Mouse (Mus musculus) skeletal muscle tissue, adult 2 months (tissue): Measurements from ENCODE around the gene Nmrk1.
A peak's percentile ranks its signal among the peaks of the same experiment; 100 is the strongest.
"Not testable (repeated sequence)": the region's sequence is repeated elsewhere in the genome, so short reads cannot be mapped to it uniquely, and the experiment has no call there.

ENCODE experiments used
- DNase-seq: peaks from one replicate; pipeline ENCODE4 v3.0.0-alpha.2; 2012; ENCODE audit warnings: low read depth, low spot score

Nmrk1 gene

DNA sequence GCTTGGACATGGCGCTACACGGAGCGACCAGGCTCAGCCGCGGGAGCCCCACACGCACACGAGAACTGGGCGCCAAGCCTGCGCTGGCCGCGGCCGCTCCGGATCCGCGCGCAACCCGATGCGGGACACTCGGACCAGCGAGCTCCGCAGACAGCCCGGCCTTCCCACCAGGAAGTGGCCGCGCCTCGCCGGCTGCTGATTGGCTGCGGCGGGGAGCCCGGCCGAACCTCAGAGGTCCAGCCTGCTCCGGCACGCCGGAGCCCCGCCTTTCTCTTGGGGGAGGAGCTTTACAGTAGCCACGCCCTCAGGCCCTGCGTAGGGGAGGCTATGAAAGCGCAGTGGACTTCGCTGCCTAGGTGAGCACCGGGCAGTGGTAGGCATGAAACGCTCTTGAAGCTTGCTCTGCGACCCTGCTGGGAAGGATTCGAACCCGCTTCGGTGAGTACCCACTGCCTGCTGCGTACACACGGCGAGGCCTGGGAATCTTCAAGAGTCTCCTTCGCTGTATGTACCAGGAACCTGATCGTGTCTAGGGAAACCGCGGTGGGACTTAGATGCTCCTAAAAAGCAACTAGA is at the start of gene Nmrk1, which contains the start of gene Ostf1:
Gene Nmrk1, plus strand, starts transcription at position 307 of the 576 bp plus-strand sequence.
Gene Ostf1, minus strand, starts transcription at position 180 of the 576 bp plus-strand sequence.
- DNase-seq = peak; percentile 96

DNA sequence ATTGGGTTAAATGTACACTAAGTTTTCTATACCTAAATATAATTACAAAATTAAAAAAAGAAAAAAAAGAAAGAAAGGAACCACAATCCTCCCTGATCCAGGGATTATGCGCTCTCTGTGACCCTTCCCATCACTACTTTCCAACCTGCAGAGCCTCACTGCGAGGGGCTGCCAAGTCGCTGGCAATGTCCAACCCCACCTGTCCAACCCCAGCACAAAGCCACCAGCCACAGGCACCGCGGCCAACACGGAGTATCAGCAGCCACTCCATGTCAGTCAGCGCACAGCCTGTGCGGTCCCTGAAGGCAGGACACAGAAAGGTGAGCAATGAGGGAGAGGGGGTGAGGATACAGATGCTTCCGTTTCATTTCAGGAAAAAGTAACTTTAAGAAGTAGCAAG is 49.5 kb upstream of the Nmrk1 start:
- DNase-seq = no peak

DNA sequence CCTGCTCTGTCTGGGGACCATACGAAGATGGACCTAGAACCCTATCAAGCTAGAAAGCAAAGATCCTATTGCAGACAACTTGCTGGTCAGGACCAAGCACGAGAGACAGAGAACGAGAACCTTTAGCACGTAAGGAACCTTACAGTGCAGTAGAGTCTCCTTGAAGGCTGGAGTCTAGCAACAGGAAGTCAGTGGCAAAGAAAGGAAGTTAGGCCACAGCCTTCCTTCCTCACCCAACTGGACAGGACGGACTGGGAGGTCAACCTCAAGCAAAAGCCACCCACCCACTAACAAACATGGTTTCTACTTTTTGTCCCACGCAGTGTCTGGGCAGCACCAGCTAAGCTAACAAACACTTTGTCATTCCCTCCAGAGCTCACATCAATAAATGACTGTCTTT is 48.9 kb upstream of the Nmrk1 start:
- no peak for DNase-seq

DNA sequence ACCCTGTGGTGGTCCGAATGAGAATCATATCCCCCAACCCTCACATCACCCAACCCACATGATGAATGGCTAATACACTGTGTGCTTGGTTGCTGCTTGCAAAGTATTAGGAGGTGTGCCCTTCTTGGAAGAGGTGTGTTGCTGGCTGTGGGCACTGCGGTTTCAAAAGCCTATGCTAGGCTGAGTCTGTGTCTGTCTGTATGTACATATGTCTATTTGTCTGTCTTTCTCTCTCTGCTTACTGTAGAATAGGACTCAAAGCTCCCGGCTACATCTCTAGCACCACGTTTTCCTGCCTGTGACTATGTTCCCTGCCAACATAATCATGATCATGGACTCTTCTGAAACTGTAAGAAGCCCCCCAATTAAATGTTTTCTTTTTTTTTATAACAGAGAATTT is 48.0 kb upstream of the Nmrk1 start:
- DNase-seq = no peak

DNA sequence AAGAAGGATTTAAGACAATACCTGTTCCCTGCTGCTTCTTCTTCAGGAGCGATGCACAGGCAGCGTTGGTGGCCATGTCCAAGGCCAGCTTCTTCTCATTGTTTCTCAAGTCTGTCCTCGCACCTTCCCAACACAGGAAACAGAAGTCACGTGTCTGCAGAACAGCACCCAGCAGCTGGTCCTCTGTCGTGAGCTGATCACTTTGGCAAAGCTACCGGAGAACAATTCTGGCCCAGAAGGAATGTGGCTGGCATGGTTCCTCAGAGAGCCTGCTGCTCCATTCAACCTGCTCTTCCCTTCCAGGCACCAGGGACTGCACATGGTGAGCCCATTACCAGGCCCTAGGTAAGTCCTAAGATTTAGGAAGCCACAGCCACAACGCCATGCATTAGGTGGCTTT is 47.1 kb upstream of the Nmrk1 start:
- no peak for DNase-seq

DNA sequence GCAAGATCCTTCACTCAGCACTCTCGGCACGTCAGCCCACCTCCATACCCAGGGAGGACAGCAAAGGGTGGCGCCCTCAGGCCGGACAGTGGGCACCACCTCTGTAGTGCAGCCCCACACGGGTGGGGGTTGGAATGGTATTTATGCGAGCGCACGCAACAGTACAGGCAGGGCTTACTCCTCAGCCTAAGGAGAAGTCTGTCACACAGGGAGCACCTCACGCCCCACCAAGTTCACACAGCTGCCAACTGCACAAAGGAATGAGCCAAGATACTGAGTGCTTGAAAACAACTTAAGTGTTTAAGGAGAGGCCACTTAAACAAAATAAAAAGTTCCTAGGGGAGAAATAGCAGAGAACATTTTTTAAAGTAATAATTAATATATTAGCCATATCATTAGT is 44.6 kb upstream of the Nmrk1 start:
- no peak for DNase-seq

DNA sequence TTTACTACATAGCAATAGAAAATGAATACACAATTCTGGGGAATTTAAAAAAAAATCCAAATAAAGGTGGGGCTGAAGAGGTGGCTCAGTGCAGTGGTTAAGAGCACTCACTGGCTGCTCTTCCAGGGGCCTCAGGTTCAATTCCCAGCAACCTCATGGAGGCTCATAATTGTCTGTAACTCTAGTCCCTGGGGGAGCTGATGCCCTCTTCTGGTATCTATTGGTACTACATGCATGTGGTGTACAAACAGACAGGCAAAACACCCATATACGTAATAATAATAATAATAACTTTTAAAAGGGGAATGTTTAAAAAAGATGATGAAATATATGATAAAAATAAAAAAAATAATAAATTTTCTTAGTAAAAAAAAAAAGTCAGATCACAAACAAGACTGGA is 43.5 kb upstream of the Nmrk1 start:
- DNase-seq = no peak

DNA sequence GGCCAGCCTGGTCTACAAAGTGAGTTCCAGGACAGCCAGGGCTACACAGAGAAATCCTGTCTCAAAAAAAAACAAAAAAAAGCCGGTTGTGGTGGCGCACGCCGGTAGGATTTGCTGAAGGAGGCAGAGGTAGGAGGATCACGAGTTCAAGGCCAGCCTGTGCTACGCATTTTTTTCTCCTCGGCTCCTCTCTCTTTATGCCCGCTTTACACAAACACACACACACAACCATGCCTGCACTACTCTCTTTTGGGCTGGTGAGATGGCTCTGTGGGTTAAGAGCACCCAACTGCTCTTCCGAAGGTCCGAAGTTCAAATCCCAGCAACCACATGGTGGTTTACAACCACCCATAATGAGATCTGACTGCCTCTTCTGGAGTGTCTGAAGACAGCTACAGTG is 42.9 kb upstream of the Nmrk1 start:
- not testable (repeated sequence) for DNase-seq

DNA sequence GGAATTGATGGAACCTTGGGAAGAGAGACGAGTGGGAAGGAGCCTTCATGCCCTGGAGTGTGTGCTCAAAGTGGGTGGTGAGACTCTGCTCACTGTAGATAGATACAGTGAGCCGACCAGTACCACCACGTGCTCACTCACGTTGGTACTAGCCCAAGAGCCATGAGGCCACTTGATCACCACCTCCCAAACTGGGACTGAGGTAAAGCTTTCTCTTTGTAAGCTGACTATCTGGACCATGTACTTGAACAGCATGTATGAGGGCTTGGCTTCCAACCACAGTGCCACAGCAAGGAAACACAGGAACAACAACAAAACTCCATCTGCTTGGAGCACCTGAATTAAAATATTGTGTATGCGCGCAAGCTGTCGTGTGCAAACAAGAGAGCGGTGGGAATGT is 42.5 kb upstream of the Nmrk1 start:
- no peak for DNase-seq

DNA sequence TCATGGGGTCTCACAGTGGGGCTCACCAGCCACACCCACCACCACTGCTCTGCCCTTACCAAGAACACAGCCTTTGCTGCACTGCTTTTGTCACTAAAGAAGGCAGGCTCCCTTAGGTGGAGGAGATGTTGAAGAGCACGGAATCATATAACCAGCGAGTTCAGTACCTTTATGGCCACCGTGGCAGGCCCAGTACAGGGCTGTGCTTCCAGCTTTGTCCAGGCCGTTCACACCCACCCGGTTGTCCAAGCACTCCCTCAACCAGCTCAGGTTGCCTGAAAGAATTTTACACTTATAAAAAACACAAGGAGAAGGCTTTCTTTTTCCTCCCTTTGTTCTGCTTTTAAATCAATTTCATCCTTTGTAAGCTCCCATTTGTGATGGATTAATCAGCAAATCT is 41.5 kb upstream of the Nmrk1 start:
- DNase-seq = no peak

DNA sequence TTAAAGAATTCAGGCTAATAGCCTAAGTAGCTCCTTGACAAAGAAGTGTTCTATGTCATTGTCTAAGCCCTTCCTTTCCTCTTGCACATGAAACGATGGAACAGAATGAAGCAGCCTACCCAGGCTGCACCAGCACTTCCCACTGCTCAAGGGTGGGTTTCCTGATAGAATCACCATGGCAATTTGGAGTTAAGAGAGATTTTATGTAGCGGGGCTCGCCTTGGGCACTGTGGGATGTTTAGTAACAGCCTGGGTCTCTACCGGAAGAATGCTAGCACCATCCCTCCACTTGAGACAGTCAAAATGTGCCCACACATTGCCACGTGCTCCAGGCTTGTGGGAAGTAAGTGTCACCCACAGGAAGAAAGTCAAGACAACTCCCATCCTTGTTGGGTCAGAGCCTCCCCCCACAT is 40.8 kb upstream of the Nmrk1 start:
- no peak for DNase-seq

DNA sequence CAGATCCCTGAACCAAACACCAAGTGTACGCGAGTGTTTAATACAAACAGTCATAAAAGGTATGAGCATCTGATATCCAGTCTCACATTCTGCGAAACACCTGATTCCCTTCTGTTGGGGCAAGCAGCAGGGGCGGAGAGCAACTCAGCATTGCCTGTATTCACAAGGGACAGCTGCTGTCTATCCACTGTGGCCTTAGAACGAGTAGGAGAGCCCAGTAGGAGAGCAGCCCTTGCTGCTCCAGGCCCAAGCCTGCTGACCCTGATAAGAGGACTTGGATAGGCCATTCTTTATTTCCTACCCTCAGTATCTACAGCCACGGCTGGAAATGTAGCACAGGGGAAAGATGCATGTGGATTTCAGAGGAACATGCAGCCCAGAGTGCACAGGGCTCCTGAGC is 38.8 kb upstream of the Nmrk1 start:
- no peak for DNase-seq

DNA sequence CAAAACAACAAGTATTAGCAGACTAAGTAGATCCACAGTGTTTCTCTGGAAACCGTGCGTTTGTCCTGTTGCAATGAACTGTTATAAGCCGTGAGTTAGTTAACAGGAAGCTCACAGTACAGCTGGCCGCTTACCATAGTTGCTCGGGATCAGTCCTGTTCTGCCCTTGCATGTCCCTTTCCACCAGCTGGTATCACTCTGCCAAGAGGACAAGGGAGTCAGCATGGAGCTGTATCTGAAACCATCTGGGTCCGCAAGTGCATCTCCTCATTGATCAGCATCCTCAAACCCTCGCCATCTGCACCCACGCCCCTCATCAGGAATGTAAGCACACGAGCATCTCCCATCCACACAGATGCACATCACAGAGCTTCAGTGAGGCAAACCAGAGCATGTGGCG is 38.0 kb upstream of the Nmrk1 start:
- no peak for DNase-seq

DNA sequence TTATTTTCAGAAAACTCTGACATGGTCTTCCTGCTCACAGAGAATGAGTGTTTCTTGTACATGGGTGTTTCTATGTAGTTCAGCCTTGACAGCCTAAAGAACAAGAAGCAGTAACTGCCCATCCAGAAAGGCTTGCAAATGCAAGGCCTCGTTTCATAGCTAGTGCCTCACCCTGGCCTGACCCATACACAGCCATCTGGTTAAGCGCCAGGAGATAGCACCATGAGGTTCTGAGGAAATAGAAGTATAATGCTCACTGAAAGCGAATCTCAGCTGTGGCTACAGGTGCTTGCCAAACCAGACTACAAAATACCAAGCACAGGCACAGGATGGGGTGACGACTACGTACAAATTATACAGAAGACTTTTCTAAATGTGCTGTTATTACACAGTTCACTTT is 34.9 kb upstream of the Nmrk1 start:
- no peak for DNase-seq

DNA sequence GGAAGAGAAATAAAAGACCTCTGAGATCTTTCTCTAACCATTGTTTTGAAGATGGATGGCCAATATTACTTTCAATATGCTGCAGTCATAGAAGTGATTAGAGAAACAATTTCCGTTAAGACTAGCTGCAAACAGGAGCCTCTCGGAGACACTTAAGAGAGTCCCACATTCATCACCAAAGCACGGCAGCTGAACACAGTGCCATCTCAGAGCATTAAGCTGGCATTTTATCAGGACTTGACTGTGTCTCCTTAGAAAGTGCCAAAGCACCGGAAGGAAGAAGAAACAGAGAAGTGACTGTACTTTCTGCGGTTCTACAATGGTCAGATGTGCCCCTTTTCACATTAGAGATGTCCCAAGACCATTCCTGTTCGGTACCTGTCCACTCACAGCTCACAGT is 34.0 kb upstream of the Nmrk1 start:
- DNase-seq = no peak

DNA sequence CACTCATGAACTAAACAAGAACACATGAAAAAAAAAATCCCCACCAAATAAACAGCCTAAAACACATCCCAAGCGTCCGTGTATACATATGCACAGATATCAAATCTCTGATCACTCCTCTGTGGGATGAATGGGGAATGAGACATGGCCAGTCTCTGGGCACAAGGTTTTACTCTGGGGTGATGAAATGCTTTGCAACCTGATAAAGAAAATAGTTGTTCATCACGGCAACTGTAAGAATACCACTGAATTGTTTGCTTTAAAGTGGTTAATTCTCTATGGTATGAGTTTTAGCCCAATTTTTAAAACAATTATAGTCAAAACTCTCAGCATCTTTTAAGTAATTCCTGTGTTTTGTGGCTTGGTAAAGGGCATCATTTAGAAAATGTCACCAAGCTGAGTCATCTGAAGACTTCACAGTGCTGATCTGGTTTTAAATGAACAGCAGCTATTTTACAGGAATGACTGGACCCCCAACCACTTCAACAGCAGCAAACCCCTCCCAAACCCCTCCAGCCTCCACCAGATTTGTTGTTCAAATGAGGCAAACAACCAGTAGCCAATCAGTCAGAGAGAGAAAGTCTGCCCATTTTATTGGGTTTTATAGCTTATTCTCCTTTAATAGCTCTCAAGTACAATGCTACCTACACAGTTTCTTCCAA is 33.4 kb upstream of the Nmrk1 start:
- no peak for DNase-seq

DNA sequence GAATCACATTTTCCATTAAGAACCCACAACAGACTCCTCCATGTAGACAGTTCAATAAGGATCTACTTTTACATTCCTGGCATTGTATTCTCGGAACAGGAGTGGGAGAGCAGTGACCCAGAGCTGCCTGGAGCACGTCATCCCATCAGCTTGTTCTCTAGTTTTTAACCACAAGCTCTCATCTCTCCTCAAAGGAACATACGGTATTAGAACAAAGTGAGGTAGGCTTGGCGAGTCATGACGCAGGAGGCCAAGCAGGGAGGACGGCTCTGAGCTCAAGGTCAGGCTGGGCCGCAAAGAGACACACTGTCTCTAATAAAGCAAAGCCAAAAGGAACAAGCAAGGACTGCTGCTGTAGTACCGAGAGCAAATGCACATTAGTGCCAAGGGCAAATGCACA is 32.7 kb upstream of the Nmrk1 start:
- no peak for DNase-seq

DNA sequence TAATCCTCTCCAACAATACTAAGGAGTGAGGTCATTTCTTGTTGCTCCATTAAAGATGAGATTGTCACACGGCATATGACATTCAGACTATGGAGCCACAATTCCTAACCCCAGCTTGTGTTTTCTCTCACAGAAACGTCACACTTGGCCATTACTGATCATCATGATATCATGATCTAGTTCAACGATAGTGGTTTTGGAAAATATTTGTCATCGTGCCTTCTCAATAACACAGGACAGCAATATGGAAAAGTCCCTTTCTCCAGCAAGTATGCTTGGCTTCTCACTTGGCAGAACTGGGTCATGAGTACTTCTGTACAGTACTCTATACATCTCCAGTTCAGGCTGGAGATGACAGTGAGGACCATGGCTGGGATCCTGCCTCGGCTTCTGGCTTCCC is 32.1 kb upstream of the Nmrk1 start:
- DNase-seq = no peak

DNA sequence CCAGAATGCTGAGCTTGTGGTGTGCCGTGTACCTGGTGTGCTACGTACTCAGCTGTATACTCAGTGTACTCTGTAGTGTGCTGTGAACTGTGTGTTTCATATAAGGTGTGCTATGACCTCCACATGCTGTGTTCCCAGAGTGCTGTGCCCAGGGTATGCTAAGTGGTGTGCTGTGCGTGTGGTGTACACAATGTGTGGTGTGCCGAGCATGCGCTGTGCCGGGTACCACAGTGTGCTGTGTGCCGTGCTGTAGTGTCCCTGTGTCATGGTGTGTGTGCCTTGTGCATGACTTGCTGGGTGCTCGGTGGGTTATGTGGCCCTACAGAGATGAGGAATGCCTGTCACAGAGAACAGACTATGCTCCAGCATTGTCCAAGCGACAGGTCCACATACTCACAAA is 31.1 kb upstream of the Nmrk1 start:
- no peak for DNase-seq

DNA sequence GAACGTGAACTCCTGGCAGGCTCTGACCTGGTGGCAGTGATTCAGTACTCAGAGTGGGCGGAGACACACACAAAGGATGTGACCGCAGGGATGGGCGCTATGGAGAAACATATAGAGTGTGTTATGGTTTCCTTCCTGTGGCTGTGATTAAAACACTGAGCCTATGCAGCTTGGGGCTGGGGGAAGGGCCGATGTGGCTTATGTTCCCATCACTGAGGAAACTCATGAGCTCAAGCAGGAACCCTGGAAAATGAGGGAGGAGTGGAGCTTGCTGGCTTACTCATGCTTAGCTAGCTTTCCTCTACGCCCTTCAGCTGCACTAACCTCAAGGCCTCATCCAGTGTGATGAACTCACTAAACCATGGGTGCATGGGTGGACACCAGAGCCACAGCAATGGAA is 28.7 kb upstream of the Nmrk1 start:
- no peak for DNase-seq

DNA sequence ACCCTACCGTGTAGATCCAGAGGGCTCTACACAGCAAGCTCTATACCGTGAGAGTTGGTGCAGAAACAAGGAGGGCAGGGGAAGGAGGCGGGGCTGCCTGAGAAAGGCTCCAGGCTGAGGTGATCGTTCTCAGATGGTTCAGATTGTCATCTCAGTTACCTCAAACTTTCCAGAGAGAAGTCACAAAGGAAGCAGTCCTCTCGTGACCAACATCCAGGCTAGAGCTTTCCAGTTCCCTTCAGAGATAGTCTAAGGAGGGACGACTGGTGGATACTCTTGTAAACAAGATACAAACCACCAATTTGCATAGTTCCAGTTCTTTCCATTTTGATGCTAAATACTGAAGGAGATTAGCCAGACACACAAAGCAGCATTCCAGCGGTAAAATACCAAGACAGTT is 23.8 kb upstream of the Nmrk1 start:
- no peak for DNase-seq

DNA sequence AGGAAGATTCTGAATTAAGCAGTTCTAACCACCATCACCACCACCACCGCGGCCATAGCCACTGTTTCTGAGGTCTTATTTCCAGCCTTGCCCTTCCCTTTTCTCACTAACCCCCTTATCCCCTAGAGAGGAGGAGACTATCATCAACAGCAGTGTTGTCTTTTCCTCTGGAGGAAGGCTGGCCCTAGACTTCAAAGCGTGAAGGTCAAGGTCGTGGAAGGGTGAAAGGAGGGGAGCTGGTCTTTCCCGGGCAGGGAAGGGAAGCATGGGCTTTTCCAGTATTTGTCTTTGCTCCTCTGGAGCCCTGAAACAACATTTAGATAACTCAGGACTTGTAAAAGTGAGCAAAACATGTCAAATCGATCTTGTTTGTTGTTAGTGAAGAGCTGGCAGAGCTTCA is 22.8 kb upstream of the Nmrk1 start:
- no peak for DNase-seq

DNA sequence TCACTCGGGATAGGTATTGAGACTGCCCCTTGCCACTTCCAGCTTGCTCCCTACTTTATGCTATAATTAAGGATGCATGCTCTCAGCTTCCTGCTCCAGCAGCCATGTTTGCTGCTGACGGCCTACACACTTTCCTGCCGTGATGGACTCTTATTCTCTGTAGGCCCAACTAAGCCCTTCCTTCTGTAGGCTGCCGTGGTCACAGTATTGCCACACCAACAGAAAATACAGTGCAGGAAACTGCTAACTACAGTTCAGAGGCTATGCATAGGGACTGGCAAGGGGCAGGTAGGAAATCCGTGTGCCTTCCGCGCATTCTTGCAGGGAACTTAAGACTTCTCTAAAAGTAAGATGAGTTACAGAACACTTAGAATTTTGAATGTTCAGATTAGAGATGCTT is 17.4 kb upstream of the Nmrk1 start:
- no peak for DNase-seq

DNA sequence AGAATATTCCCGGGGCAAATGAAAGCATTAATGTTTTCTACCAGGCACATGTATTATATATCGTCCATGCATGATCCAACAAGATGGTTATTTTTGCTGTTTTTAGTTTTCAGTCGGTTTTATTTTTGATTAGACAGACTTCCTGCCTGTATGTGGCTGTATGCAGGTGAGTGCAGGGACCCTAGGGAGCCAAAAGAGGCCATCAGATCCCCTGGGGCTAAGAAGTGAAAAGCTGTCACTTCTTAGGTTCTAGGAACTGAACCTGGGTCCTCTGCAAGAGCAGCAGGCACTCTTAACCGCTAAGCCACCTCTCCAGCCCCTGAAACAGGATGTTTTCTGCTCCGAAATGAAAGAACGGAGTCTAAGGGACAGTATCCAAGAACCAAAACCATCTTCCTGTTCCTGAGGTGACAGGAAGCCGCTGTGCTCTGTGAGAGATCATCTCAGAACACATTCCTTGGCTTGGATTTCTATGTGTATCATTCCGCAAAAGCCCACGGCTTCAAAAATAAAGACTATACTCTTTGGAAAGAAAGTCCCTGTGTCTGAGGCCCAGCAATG is 16.0 kb upstream of the Nmrk1 start:
- no peak for DNase-seq
